Mouse (Mus musculus) heart, adult 8-10 months (tissue): ENCODE results near the gene Olfr1495. TPM values are rescaled to one million over a fixed set of nuclear protein-coding genes. Genes with fewer than 3 reads are reported as not detected.
"Not testable (repeated sequence)": the region's sequence is repeated elsewhere in the genome, so short reads cannot be mapped to it uniquely, and the experiment has no call there.

Experiments
- DNase-seq: peaks from one replicate; pipeline ENCODE4 v3.0.0; 2022; ENCODE audit warnings: low spot score
- total RNA-seq, 4 experiments: library from RNA; stranded (reverse); gene quantifications; 2 replicates each; pipeline ENCODE4 v1.2.4; 2022

Gene Olfr1495
- total RNA-seq: not detected

- DNase-seq: no peak
These were observed at the start of gene Olfr1495 for GRCm38 (mm10) chr19:13764306-13764705. Gene Olfr1495, plus strand, starts transcription at chr19:13764606.

GRCm38 (mm10) chr19:13722978-13723377 is 41.4 kb upstream of the Olfr1495 start, which contains the start of gene Olfr1493-ps1:
Gene Olfr1493-ps1, plus strand, starts transcription at chr19:13723278.
- no peak for DNase-seq

GRCm38 (mm10) chr19:13739428-13739827 is 25.0 kb upstream of the Olfr1495 start, which contains the start of gene Olfr1494:
Gene Olfr1494, plus strand, starts transcription at chr19:13739728.
- DNase-seq: no peak

GRCm38 (mm10) chr19:13749366-13749765 is 15.0 kb upstream of the Olfr1495 start:
- no peak for DNase-seq

- DNase-seq: no peak
These were observed 4.3 kb downstream of the Olfr1495 start for GRCm38 (mm10) chr19:13768565-13769276.

GRCm38 (mm10) chr19:13777578-13777977 is 13.2 kb downstream of the Olfr1495 start, which contains the start of gene Olfr1496:
Gene Olfr1496, plus strand, starts transcription at chr19:13777878.
- no peak for DNase-seq

- no peak for DNase-seq
These were observed 33.7 kb downstream of the Olfr1495 start, which contains the start of gene Olfr1497 for GRCm38 (mm10) chr19:13798102-13798501. Gene Olfr1497, minus strand, starts transcription at chr19:13798202.

GRCm38 (mm10) chr19:13805486-13805885 is 41.1 kb downstream of the Olfr1495 start:
- DNase-seq: not testable (repeated sequence)

GRCm38 (mm10) chr19:13812823-13813222 is 48.4 kb downstream of the Olfr1495 start:
- DNase-seq: no peak

GRCm38 (mm10) chr19:13818827-13819226 is 54.4 kb downstream of the Olfr1495 start:
- DNase-seq: no peak

GRCm38 (mm10) chr19:13819347-13819746 is 54.9 kb downstream of the Olfr1495 start, which contains the start of gene Olfr1499:
Gene Olfr1499, minus strand, starts transcription at chr19:13819447.
- DNase-seq: no peak

Other genes with a start within 250 kb of the Olfr1495 start
- gene Olfr1480, start 236.7 kb upstream of the Olfr1495 start, total RNA-seq: not detected
- not detected for gene Olfr1484, start 181.1 kb upstream of the Olfr1495 start, total RNA-seq
- not detected for gene Olfr1487, start 147.2 kb upstream of the Olfr1495 start, total RNA-seq
- not detected for gene Olfr1489, start 133.0 kb upstream of the Olfr1495 start, total RNA-seq
- gene Olfr1490, start 113.5 kb upstream of the Olfr1495 start, total RNA-seq: not detected
- gene Olfr1491, start 67.3 kb upstream of the Olfr1495 start, total RNA-seq: not detected
- not detected for gene Olfr1493-ps1, start 41.3 kb upstream of the Olfr1495 start, total RNA-seq
- not detected for gene Olfr1494, start 24.9 kb upstream of the Olfr1495 start, total RNA-seq
- gene Olfr1496, start 13.3 kb downstream of the Olfr1495 start, total RNA-seq: not detected
- gene Olfr1497, start 33.6 kb downstream of the Olfr1495 start, total RNA-seq: not detected
- not detected for gene Olfr1499, start 54.8 kb downstream of the Olfr1495 start, total RNA-seq
- gene Olfr1500, start 65.9 kb downstream of the Olfr1495 start, total RNA-seq: not detected
- gene Olfr1501, start 86.1 kb downstream of the Olfr1495 start, total RNA-seq: not detected
- gene Olfr1502, start 97.2 kb downstream of the Olfr1495 start, total RNA-seq: not detected
- not detected for gene Olfr1504, start 133.3 kb downstream of the Olfr1495 start, total RNA-seq
- gene Olfr1505, start 148.9 kb downstream of the Olfr1495 start, total RNA-seq: not detected